ENCODE assay signal across 19 mouse cellular contexts in genomic region chr9:61991158-61991557, GRCm38 (mm10).
"Had no signal": no experiment of that assay in that cellular context is flagged by ENCODE, and none has a peak within 500 bp of the region (broad histone marks: within the 10 kb centered on the region; RNA-seq: fewer than 3 reads in every experiment).

No protein-coding gene starts in this region.

- H3K27ac ChIP-seq: limb, embryonic 12.5 days; limb, embryonic 15.5 days; liver, embryonic 14.5 days; midbrain, embryonic 13.5 days; neural tube, embryonic 13.5 days had no signal

- H3K4me2 ChIP-seq: limb, embryonic 12.5 days; limb, embryonic 15.5 days; liver, embryonic 11.5 days; midbrain, embryonic 13.5 days; neural tube, embryonic 13.5 days had no signal

- H3K4me1 ChIP-seq: limb, embryonic 12.5 days; limb, embryonic 15.5 days; midbrain, embryonic 13.5 days; neural tube, embryonic 13.5 days had no signal

- H3K4me3 ChIP-seq: limb, embryonic 12.5 days; limb, embryonic 15.5 days; midbrain, embryonic 13.5 days; myocyte; neural tube, embryonic 13.5 days had no signal

- H3K27me3 ChIP-seq: limb, embryonic 12.5 days; limb, embryonic 15.5 days; midbrain, embryonic 13.5 days; neural tube, embryonic 13.5 days had no signal

- H3K9ac ChIP-seq: limb, embryonic 12.5 days; limb, embryonic 15.5 days; liver, embryonic 14.5 days; liver, postnatal 0 days; midbrain, embryonic 13.5 days; neural tube, embryonic 13.5 days had no signal

- H3K9me3 ChIP-seq: limb, embryonic 12.5 days; limb, embryonic 15.5 days; midbrain, embryonic 13.5 days; neural tube, embryonic 13.5 days had no signal

- DNase-seq: kidney, adult 18-20 months; kidney, adult 9 months; kidney, postnatal 14 days; kidney, postnatal 4 days; left cerebral cortex, postnatal 4 days; liver, postnatal 0 days; lung, postnatal 36 days; retina, postnatal 1 day; right cerebral cortex, postnatal 25 days; spleen, adult 18-20 months; thymus, postnatal 25 days had no signal

- ATAC-seq: liver, postnatal 0 days; midbrain, embryonic 13.5 days; midbrain, embryonic 16.5 days had no signal

- H3K36me3 ChIP-seq: limb, embryonic 12.5 days; limb, embryonic 15.5 days; midbrain, embryonic 13.5 days; neural tube, embryonic 13.5 days had no signal
